Mouse (Mus musculus): ENCODE data around the gene Tbc1d10c.

Tbc1d10c gene

GRCm38 (mm10) chr19:4190831-4191334 lies at the start of gene Tbc1d10c:
Gene Tbc1d10c, minus strand, starts transcription at chr19:4191284.
- DNase-seq (ENCODE audit: low spot score in 2 of 2), result no peak

GRCm38 (mm10) chr19:4240247-4240668 lies 49.2 kb upstream of the Tbc1d10c start:
- no peak for DNase-seq (ENCODE audit: low spot score in 2 of 2)

DNA sequence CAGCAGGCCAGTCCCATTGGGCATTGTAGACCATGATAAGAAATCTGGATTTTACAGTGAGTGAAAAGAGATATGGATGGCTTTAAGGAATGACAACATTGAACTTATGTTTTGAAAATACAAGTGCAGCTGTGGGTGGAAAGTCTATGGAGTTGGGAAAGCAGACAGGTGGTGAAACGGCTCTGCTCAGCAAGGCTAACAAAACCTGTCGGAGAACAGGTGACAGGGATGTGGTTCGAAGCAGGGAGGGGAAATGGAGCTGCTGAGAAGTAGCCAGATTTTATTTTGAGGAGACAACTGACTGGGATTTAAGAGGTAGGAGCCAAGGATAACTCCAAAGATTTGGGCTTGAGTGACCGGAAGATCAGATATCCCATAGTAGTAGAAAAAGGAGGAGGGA lies 43.5 kb upstream of the Tbc1d10c start:
- DNase-seq (ENCODE audit: low spot score in 2 of 2), result no peak

GRCm38 (mm10) chr19:4232651-4233050 lies 41.6 kb upstream of the Tbc1d10c start:
- DNase-seq (ENCODE audit: low spot score in 2 of 2), result no peak

GRCm38 (mm10) chr19:4232186-4232572 lies 41.1 kb upstream of the Tbc1d10c start:
- no peak for DNase-seq (ENCODE audit: low spot score in 2 of 2)

GRCm38 (mm10) chr19:4231253-4232185 lies 40.4 kb upstream of the Tbc1d10c start, which contains the start of gene Pold4:
Gene Pold4, plus strand, starts transcription at chr19:4231899.
- peak; percentile 95 to 98 for DNase-seq (ENCODE audit: low spot score in 2 of 2)

GRCm38 (mm10) chr19:4230415-4230814 lies 39.3 kb upstream of the Tbc1d10c start:
- DNase-seq (ENCODE audit: low spot score in 2 of 2), result no peak

DNA sequence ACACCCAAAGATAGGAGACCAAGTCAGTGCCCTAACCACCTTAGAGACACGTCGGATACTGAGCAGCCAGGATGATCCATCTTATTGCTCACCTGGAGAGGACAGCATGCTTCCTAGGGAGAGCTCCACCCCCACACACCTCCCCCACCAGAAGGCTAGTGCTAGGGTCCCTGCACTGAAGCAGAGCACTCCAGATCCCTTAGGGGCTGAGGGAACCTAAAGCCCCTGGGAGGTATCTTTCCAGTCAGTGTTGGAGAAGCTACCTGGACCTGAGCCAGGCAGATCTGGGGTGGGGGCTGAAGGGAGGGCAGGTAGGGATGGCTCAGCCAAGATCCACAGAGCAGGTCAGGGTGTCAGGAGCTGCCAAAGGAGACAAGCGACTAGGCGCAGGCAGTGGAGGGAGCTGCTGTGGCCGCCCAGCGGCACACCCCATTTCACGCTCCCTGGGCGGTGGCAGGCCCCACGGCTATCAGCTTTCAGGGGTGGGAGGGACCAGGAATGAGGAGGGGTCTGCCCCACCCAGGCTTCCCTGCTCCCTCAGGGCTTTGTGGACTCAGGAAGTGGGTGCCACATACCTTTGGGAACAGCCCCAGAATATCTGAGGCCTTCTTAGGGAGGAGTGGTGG lies 38.5 kb upstream of the Tbc1d10c start:
- DNase-seq (ENCODE audit: low spot score in 2 of 2), result no peak

GRCm38 (mm10) chr19:4228891-4229290 lies 37.8 kb upstream of the Tbc1d10c start:
- DNase-seq (ENCODE audit: low spot score in 2 of 2), result no peak

- peak in 1 of 2 experiments; percentile 79 for DNase-seq (ENCODE audit: low spot score in 2 of 2)
These were observed 37.0 kb upstream of the Tbc1d10c start for GRCm38 (mm10) chr19:4227894-4228678.

DNA sequence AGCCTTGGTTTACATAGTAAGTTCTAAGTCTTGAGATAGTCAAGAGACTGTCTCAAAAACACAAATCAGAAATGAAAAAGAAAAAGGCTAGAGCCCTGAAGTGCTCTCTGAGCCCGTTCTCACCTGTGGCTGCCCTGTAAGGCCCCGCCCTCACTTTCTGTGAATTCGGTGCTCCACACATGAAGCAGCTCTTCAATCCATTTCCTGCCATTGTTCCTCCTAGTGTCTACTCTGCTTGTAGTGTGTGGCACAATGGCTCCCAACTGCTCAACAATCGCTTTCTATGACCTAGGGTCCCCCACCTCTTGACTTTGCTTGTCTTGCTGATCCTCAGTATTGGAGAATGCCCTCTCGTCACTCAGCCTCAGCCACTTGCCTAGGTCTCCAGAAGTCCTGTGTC lies 36.4 kb upstream of the Tbc1d10c start:
- no peak for DNase-seq (ENCODE audit: low spot score in 2 of 2)

DNA sequence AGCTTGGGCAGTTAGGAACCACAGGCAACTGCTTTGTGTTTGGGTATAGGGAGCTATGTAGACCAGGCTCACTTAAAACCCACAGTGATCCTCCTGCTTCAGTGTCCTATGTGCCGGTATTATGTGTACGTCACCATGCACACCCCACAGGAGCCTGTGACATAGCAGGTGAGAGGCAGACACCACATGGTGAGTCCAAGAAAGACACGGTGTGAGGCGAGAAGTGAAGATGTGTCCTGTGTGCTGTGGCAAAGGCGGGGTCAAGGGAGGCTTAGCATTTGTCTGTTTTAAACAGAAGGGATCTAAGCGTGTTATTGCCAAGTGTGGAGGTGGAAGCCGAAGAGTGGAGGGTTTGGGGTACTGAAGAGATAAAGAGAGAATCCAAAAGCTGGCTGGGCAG lies 35.7 kb upstream of the Tbc1d10c start:
- no peak for DNase-seq (ENCODE audit: low spot score in 2 of 2)

DNA sequence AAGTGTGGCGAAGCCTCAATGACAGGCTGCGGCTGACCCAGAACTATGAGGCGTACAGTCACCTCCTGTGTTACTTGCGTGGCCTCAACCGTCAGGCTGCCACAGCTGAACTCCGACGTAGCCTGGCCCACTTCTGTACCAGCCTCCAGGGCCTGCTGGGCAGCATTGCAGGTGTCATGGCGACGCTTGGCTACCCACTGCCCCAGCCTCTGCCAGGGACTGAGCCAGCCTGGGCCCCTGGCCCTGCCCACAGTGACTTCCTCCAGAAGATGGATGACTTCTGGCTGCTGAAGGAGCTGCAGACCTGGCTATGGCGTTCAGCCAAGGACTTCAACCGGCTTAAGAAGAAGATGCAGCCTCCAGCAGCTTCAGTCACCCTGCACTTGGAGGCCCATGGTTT lies 31.1 kb upstream of the Tbc1d10c start:
- DNase-seq (ENCODE audit: low spot score in 2 of 2), result no peak

GRCm38 (mm10) chr19:4220957-4221743 lies 30.1 kb upstream of the Tbc1d10c start:
- DNase-seq (ENCODE audit: low spot score in 2 of 2), result no peak

DNA sequence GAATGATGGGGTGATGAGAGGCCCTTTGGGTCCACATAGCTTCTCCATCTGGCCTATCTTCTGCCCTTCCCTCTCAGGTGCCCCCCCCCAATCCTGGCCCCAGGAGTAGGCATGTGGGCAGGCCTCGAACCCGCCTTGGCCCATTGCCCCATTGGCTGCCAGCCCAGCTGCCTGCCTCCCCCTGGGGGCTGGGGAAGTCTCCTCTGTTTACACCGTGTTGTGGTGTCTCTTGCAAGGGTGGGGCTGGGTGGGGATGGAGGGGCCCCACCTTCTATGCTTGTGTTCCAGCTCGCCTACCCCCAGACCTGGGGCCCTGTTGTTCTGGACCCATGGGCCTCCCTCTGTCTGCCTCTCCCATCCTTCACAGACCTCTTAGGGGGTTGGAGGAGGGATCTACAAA lies 29.3 kb upstream of the Tbc1d10c start:
- no peak for DNase-seq (ENCODE audit: low spot score in 2 of 2)

DNA sequence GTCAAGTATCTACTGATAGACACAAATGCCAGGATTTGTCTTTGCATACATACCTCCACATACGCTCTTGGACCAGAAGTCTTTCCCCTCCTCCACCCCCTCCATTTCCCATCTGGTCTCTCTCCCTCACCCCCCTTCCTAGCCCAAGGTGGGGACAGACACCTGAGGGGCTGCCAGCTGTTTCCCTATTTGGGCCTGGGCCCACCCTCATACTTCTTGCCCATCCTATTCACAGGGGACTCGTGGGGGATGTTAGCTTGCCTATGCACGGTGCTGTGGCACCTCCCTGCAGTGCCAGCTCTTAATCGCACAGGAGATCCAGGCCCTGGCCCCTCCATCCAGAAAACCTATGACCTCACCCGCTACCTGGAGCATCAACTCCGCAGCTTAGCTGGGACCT lies 28.9 kb upstream of the Tbc1d10c start:
- DNase-seq (ENCODE audit: low spot score in 2 of 2), result no peak

DNA sequence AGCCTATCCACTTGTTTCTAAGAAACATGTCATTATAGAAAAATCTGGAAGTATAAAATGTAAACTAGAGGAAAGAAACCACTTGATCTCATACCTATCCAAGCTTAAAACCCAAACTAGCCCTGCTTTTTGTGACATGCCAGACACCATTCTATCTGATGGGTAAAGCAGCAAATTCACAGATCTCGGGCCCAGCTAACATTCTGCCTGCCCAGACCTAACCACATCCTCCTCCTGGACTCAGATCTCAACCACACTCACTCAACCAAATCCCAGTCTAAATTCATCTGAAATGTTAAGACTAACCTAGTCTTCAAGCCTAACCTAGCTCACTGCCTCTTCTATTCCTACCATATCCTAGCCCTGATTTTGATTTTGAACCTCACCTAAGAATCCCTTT lies 27.7 kb upstream of the Tbc1d10c start:
- DNase-seq (ENCODE audit: low spot score in 2 of 2), result no peak

DNA sequence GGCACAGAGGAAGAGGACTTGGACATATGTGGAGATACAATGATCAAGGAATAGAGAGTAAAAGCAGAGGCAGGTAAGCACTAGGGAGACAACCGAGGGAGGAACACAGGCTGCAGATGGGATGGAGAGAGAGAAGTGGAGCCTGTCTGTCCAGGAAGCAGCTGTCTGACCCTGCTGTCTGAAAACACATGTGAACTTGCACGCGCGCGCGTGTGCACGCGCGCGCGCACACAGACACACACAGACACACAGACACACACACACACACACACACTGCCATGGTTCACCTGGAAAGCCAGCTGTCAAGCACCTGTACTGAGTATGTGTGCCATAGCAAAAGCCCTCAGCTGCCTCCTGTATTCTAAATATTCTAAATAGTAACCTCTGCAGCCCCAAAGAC lies 27.2 kb upstream of the Tbc1d10c start:
- no peak for DNase-seq (ENCODE audit: low spot score in 2 of 2)

- no peak for DNase-seq (ENCODE audit: low spot score in 2 of 2)
These were observed 26.8 kb upstream of the Tbc1d10c start for GRCm38 (mm10) chr19:4217855-4218254.

DNA sequence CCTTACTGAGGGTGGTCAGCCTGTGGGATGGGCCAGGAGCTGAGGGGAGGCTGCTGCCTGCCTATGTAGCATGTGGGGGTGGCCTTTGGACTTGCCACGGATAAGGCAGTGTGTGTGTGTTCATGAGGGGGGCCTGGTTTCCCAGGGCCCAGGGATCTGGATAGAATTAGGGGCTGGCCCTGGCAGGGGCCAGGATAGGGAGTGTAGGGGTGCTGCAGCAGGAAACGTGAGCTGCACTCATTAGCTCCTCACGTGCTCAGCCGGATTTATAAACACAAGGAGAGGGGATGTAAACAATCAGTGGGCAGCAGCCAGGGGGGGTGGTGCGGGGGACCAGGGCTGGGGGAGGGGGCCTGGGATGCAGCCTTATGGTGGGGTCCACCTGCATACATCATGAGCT lies 26.1 kb upstream of the Tbc1d10c start:
- no peak for DNase-seq (ENCODE audit: low spot score in 2 of 2)

DNA sequence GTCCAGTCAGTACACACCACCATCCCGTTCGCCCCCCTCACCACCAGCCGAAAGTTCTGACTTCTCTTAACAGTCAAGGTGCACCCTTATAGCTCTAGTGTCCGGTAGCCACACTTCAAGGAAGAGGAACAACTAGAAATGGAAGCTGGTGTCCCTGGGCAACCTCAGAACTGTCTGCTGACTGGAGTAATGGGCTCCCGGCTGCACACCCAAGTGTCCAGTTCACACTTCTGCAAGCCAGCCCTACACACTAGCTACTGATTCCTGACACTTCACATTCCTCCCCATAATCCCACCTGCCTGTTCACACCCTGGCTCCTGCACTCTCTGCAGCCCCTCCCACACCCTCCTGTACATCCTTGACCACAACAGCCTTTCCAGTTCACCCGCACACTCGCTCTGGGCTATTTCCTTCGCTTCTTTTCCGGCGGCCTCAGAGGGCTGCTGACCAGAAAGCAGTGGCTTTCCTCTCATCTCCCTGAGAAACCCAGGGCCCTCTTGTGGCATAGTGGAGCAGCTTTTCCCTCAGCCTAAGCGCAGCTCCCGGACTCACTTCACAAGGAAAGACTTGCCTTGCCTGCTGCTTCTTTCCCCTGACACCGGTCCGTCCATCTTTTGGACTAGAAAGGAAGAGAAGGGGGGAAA lies 25.1 kb upstream of the Tbc1d10c start:
- no peak for DNase-seq (ENCODE audit: low spot score in 2 of 2)

Data from left cerebral cortex, adult 9 months (tissue).